Comparison of ENCODE assay signal across 8 mouse cellular contexts in genomic region chr12:49384876-49385630, GRCm38 (mm10). TPM values are rescaled to one million over a fixed set of nuclear protein-coding genes. Genes with fewer than 3 reads are reported as not detected.
A peak's percentile ranks its signal among the peaks of the same experiment; 100 is the strongest.
DNase-seq lines count a peak whose midpoint lies in the region; ATAC-seq and TF ChIP-seq lines count a peak whose summit lies in the region.

Gene Gm43517, plus strand, starts transcription at chr12:49385174.

- WGBS in intestine, embryonic 15.5 days, result 2% methylated on average over 73 of the region's 75 CpGs
- 5% methylated on average over 68 of the region's 75 CpGs for WGBS in liver, postnatal 0 days (ENCODE audit: insufficient replicate concordance)

- peak; percentile 31 for TF ChIP-seq CTCF in left cerebral cortex, adult 2 months (IDR thresholded peaks at IDR 0.05)
- peak; percentile 11; the same call in 1 of the 2 replicates for TF ChIP-seq CTCF in liver, postnatal 0 days (IDR thresholded peaks at IDR 0.05; ENCODE audit: low read depth)
- no peak for TF ChIP-seq CTCF in testis, adult 2 months (IDR thresholded peaks at IDR 0.05; ENCODE audit: control insufficient read depth, insufficient read depth, insufficient replicate concordance, low read depth, low read length)

- ATAC-seq in intestine, embryonic 15.5 days, result peak; percentile 66
- ATAC-seq in liver, postnatal 0 days, result peak; percentile 33
- ATAC-seq in activated CD4-positive, CD25-positive, alpha-beta regulatory T cell, adult 4 months, result no peak

- peak within 1 kb of the TSS; percentile 61 for H3K4me2 ChIP-seq in intestine, embryonic 15.5 days (replicated peaks)
- peak within 1 kb of the TSS; percentile 49; the same call in 1 of the 2 replicates for H3K4me2 ChIP-seq in liver, postnatal 0 days (ENCODE audit: low read depth, low read length)

- TF ChIP-seq EP300 in liver, postnatal 0 days (IDR thresholded peaks at IDR 0.05; ENCODE audit: low read depth), result no peak

- peak within 1 kb of the TSS; percentile 72 for H3K4me3 ChIP-seq in left cerebral cortex, adult 2 months
- H3K4me3 ChIP-seq in intestine, embryonic 15.5 days (replicated peaks), result peak within 1 kb of the TSS; percentile 29
- H3K4me3 ChIP-seq in liver, postnatal 0 days (ENCODE audit: low read depth, low read length), result no peak within 1 kb of the TSS
- H3K4me3 ChIP-seq in testis, adult 2 months (ENCODE audit: control insufficient read depth, low read depth, low read length), result peak within 1 kb of the TSS; percentile 53

- intact Hi-C loops in left cerebral cortex, adult 2 months (cut with DNase I), result no loop called here

- H3K36me3 ChIP-seq in intestine, embryonic 15.5 days, result no peaks in the 10 kb centered on the region
- no peaks in the 10 kb centered on the region for H3K36me3 ChIP-seq in liver, postnatal 0 days (replicated peaks; ENCODE audit: insufficient read depth, low read length)
- no peaks in the 10 kb centered on the region for H3K36me3 ChIP-seq in testis, adult 2 months (ENCODE audit: control insufficient read depth, insufficient read depth, low read length)

- TF ChIP-seq POLR2A in testis, adult 2 months (IDR thresholded peaks at IDR 0.05; ENCODE audit: control insufficient read depth, low read depth, low read length), result no peak

- H3K27ac ChIP-seq in left cerebral cortex, adult 2 months, result peak within 1 kb of the TSS; percentile 98
- no peak within 1 kb of the TSS for H3K27ac ChIP-seq in intestine, embryonic 15.5 days
- H3K27ac ChIP-seq in liver, postnatal 0 days (ENCODE audit: low read depth), result no peak within 1 kb of the TSS
- H3K27ac ChIP-seq in testis, adult 2 months (ENCODE audit: control insufficient read depth, insufficient read depth, low read depth, low read length), result no peak within 1 kb of the TSS

- peaks cover 9% of the 10 kb centered on the region for H3K4me1 ChIP-seq in intestine, embryonic 15.5 days (replicated peaks)
- peaks cover 6% of the 10 kb centered on the region; the same call in 1 of the 2 replicates for H3K4me1 ChIP-seq in liver, postnatal 0 days (ENCODE audit: insufficient read depth)
- peaks cover 14% of the 10 kb centered on the region for H3K4me1 ChIP-seq in testis, adult 2 months (ENCODE audit: control insufficient read depth, insufficient read depth, low read length)

- peaks cover 63% of the 10 kb centered on the region for H3K27me3 ChIP-seq in intestine, embryonic 15.5 days (replicated peaks)
- peaks cover 80% of the 10 kb centered on the region for H3K27me3 ChIP-seq in liver, postnatal 0 days (ENCODE audit: insufficient read depth, low read length)
- H3K27me3 ChIP-seq in testis, adult 2 months (ENCODE audit: control insufficient read depth, insufficient read depth, low read length), result peaks cover 11% of the 10 kb centered on the region

- DNase-seq in left cerebral cortex, adult 2 months (ENCODE audit: extremely low spot score in 1 of 2, low spot score in 2 of 2), result peak; percentile 60 to 65
- DNase-seq in left cerebral cortex, adult 9 months (ENCODE audit: low spot score in 2 of 2), result no peak
- DNase-seq in embryo, embryonic 9.5 days (ENCODE audit: extremely low spot score), result peak; percentile 62
- no peak for DNase-seq in liver, postnatal 0 days
- DNase-seq in gastrocnemius, postnatal 4 days (ENCODE audit: low spot score in 2 of 2), result no peak

- H3K9me3 ChIP-seq in intestine, embryonic 15.5 days, result no peaks in the 10 kb centered on the region
- no peaks in the 10 kb centered on the region for H3K9me3 ChIP-seq in liver, postnatal 0 days (ENCODE audit: low read length)

- no peak within 1 kb of the TSS for H3K9ac ChIP-seq in intestine, embryonic 15.5 days
- no peak within 1 kb of the TSS for H3K9ac ChIP-seq in liver, postnatal 0 days (replicated peaks)

RNA-seq across cellular contexts. Expression of gene Gm43517, which starts in this region (rescaled TPM):
- total RNA-seq in left cerebral cortex, adult 2 months (2021), result 1 to 10 TPM; 6.9 to 8.6 TPM
- polyA plus RNA-seq in intestine, embryonic 15.5 days (2015; fragmentation: Nextera tagmentation; extraction: Ambion mirVana), result not detected in 2 replicates
- not detected in 2 replicates for polyA plus RNA-seq in liver, postnatal 0 days (2015; fragmentation: Nextera tagmentation; extraction: Ambion mirVana)
- 0.02 TPM in 1 of 2 replicates, not detected in the other for polyA plus RNA-seq in testis, adult 2 months (2012; rRNA removed)
- not detected for polyA plus RNA-seq in activated CD4-positive, CD25-positive, alpha-beta regulatory T cell, adult 4 months (2017; shearing (Covaris generic))
- total RNA-seq in gastrocnemius, postnatal 4 days (2021), result not detected

Comparison
In these comparisons a context has a peak if more than half of its experiments do, and no peak if none do; other contexts are left out.
1. RNA of gene Gm43517 (total RNA-seq): 6.9 to 8.6 TPM in left cerebral cortex, adult 2 months; not detected in gastrocnemius, postnatal 4 days; every median in the first group is over 4 times any median in the second.
2. DNase-seq: peak in left cerebral cortex, adult 2 months (2 of 2) and embryo, embryonic 9.5 days (single experiment); none in left cerebral cortex, adult 9 months (0 of 2), liver, postnatal 0 days (single experiment) and gastrocnemius, postnatal 4 days (0 of 2).
3. Peak in ATAC-seq, H3K4me3 ChIP-seq and H3K4me2 ChIP-seq in intestine, embryonic 15.5 days; RNA of the gene not detected or under 1 TPM.
4. Peak in ATAC-seq and H3K4me2 ChIP-seq in liver, postnatal 0 days; RNA of the gene not detected or under 1 TPM.